7 mouse cellular contexts compared by ENCODE assay signal in genomic region chr15:97668158-97668877, GRCm38 (mm10). TPM values are rescaled to one million over a fixed set of nuclear protein-coding genes. Genes with fewer than 3 reads are reported as not detected.
DNase-seq lines count a peak whose midpoint lies in the region; ATAC-seq and TF ChIP-seq lines count a peak whose summit lies in the region.
"Not testable (repeated sequence)": the region's sequence is repeated elsewhere in the genome, so short reads cannot be mapped to it uniquely, and the experiment has no call there.

No protein-coding gene starts in this region.

- H3K4me1 ChIP-seq in E14TG2a.4 (replicated peaks; ENCODE audit: low read depth, low read length), result peaks cover 25% of the 10 kb centered on the region
- H3K4me1 ChIP-seq in forebrain, embryonic 12.5 days, result peaks cover 12% of the 10 kb centered on the region
- H3K4me1 ChIP-seq in heart, embryonic 10.5 days, result peaks cover 17% of the 10 kb centered on the region; the same call in 1 of the 2 replicates
- H3K4me1 ChIP-seq in midbrain, embryonic 10.5 days, result peaks cover 36% of the 10 kb centered on the region
- H3K4me1 ChIP-seq in midbrain, embryonic 15.5 days, result peaks cover 23% of the 10 kb centered on the region

- H3K9me3 ChIP-seq in E14TG2a.4 (ENCODE audit: low read length); forebrain, embryonic 12.5 days; heart, embryonic 10.5 days; midbrain, embryonic 10.5 days (replicated peaks); midbrain, embryonic 15.5 days: not testable (repeated sequence)

- H3K4me2 ChIP-seq in forebrain, embryonic 12.5 days, result not testable (repeated sequence)
- peak overlapping the region; percentile 10; the same call in 1 of the 2 replicates for H3K4me2 ChIP-seq in midbrain, embryonic 15.5 days

- peak; percentile 40 for DNase-seq in ZHBTc4 (ENCODE audit: low read depth, low spot score)
- not testable (repeated sequence) for DNase-seq in heart, embryonic 10.5 days (ENCODE audit: low spot score); layer of hippocampus, adult 2 months (ENCODE audit: low spot score in 2 of 2); midbrain, embryonic 10.5 days (ENCODE audit: low spot score)

- not testable (repeated sequence) for TF ChIP-seq CTCF in E14TG2a.4 (conservative IDR thresholded peaks at IDR 0.05; ENCODE audit: low read length); layer of hippocampus, adult 2 months (conservative IDR thresholded peaks at IDR 0.05)

- H3K36me3 ChIP-seq in E14TG2a.4 (ENCODE audit: insufficient read depth, low read length); forebrain, embryonic 12.5 days (replicated peaks); midbrain, embryonic 15.5 days (replicated peaks): not testable (repeated sequence)
- H3K36me3 ChIP-seq in heart, embryonic 10.5 days, result peaks cover 10% of the 10 kb centered on the region
- H3K36me3 ChIP-seq in midbrain, embryonic 10.5 days, result peaks cover 21% of the 10 kb centered on the region

- peak overlapping the region; percentile 37; the same call in 1 of the 2 replicates for H3K4me3 ChIP-seq in E14TG2a.4 (replicated peaks; ENCODE audit: low read length)
- not testable (repeated sequence) for H3K4me3 ChIP-seq in forebrain, embryonic 12.5 days (replicated peaks); heart, embryonic 10.5 days; layer of hippocampus, adult 2 months; midbrain, embryonic 10.5 days; midbrain, embryonic 15.5 days

- not testable (repeated sequence) for H3K27me3 ChIP-seq in E14TG2a.4 (ENCODE audit: insufficient read depth, low read length); forebrain, embryonic 12.5 days; heart, embryonic 10.5 days (ENCODE audit: insufficient read depth, poor library complexity, severe bottlenecking); midbrain, embryonic 10.5 days (ENCODE audit: low read depth, poor library complexity, severe bottlenecking); midbrain, embryonic 15.5 days (replicated peaks)

- WGBS in forebrain, embryonic 12.5 days, result 74% methylated on average over 17 of the region's 17 CpGs
- WGBS in heart, embryonic 10.5 days, result 65% methylated on average over 16 of the region's 17 CpGs
- WGBS in midbrain, embryonic 10.5 days, result 69% methylated on average over 16 of the region's 17 CpGs
- 62% methylated on average over 17 of the region's 17 CpGs for whole genome bisulfite sequencing in midbrain, embryonic 15.5 days

- 0 out of 2 replicates have a peak overlapping the region, but pooled peaks have one; percentile 57 for H3K27ac ChIP-seq in forebrain, embryonic 12.5 days
- H3K27ac ChIP-seq in heart, embryonic 10.5 days, result peak overlapping the region; percentile 72; the same call in 1 of the 2 replicates
- peak overlapping the region; percentile 28; the same call in 1 of the 2 replicates for H3K27ac ChIP-seq in layer of hippocampus, adult 2 months
- H3K27ac ChIP-seq in midbrain, embryonic 10.5 days (replicated peaks), result peak overlapping the region; percentile 81
- peak overlapping the region; percentile 60; the same call in 1 of the 2 replicates for H3K27ac ChIP-seq in midbrain, embryonic 15.5 days

- ATAC-seq in forebrain, embryonic 12.5 days (ENCODE audit: low FRiP score); midbrain, embryonic 15.5 days (replicated peaks): not testable (repeated sequence)

- H3K9ac ChIP-seq in forebrain, embryonic 12.5 days; midbrain, embryonic 15.5 days: not testable (repeated sequence)

RNA-seq across cellular contexts. Expression of gene Rpap3, which starts 37.3 kb away (rescaled TPM):
- 42.2 and 42.6 TPM in 2 replicates for polyA plus RNA-seq in forebrain, embryonic 12.5 days (2016; fragmentation: Nextera tagmentation; extraction: Ambion mirVana)
- polyA plus RNA-seq in heart, embryonic 10.5 days (2016; fragmentation: Nextera tagmentation; extraction: Ambion mirVana), result 24.0 and 27.1 TPM in 2 replicates
- total RNA-seq in layer of hippocampus, adult 2 months (2021), result 10 to 100 TPM; 25.6 to 25.9 TPM
- polyA plus RNA-seq in midbrain, embryonic 10.5 days (2016; fragmentation: Nextera tagmentation; extraction: Ambion mirVana), result 40.4 and 41.7 TPM in 2 replicates
- 31.1 and 33.7 TPM in 2 replicates for polyA plus RNA-seq in midbrain, embryonic 15.5 days (2015; fragmentation: Nextera tagmentation; extraction: Ambion mirVana)

Comparison
In these comparisons a context has a peak if more than half of its experiments do, and no peak if none do; other contexts are left out.
1. H3K27ac ChIP-seq: peak in every context shown above with its lines; median percentile 81 in midbrain, embryonic 10.5 days; 72 in heart, embryonic 10.5 days; 60 in midbrain, embryonic 15.5 days; 57 in forebrain, embryonic 12.5 days; 28 in layer of hippocampus, adult 2 months.